Mouse (Mus musculus) midbrain, postnatal 0 days (tissue): ENCODE results near the gene Acta2. TPM values are rescaled to one million over a fixed set of nuclear protein-coding genes. Genes with fewer than 3 reads are reported as not detected.

ENCODE experiments used
- ATAC-seq: fragments of 200-750 bp; cut with Nextera tagmentation; 2 replicates; pipeline ENCODE4 v1.8.0; 2017; ENCODE audit warnings: moderate number of reproducible peaks, mild to moderate bottlenecking, moderate TSS enrichment, moderate library complexity; ENCODE audit not compliant: low FRiP score
- DNase-seq: peaks from one replicate; pipeline ENCODE4 v3.0.0-alpha.2; 2015; ENCODE audit warnings: low spot score
- H3K27ac ChIP-seq: fragments of 300-500 bp; sonication (generic); 2 replicates; pipeline ENCODE4 v1.5.1; 2014; ENCODE audit warnings: low read depth, mild to moderate bottlenecking, low read length, mixed read lengths
- H3K27me3 ChIP-seq: fragments of 300-500 bp; sonication (generic); 2 replicates; pipeline ENCODE4 v1.6.1; 2014; ENCODE audit warnings: low read length, control low read depth, mixed read lengths; ENCODE audit not compliant: insufficient read depth
- H3K36me3 ChIP-seq: fragments of 300-500 bp; sonication (generic); 2 replicates; pipeline ENCODE4 v1.6.1; 2014; ENCODE audit warnings: low read length, control low read depth, mixed read lengths; ENCODE audit not compliant: insufficient read depth
- H3K4me1 ChIP-seq: fragments of 300-500 bp; sonication (generic); 2 replicates; pipeline ENCODE4 v1.6.1; 2014; ENCODE audit warnings: mild to moderate bottlenecking, control low read depth, antibody characterized with exemption, low read length, mixed read lengths; ENCODE audit not compliant: insufficient read depth
- H3K4me2 ChIP-seq: fragments of 300-500 bp; sonication (generic); 2 replicates; pipeline ENCODE4 v1.6.1; 2014; ENCODE audit warnings: low read depth, mild to moderate bottlenecking, low read length, mixed read lengths; ENCODE audit not compliant: poor library complexity, severe bottlenecking
- H3K4me3 ChIP-seq: fragments of 300-500 bp; sonication (generic); 2 replicates; pipeline ENCODE4 v1.5.1; 2014; ENCODE audit warnings: low read depth, mild to moderate bottlenecking, low read length, moderate library complexity
- H3K9ac ChIP-seq: fragments of 300-500 bp; sonication (generic); replicated peaks from 2 replicates; pipeline ENCODE4 v1.6.1; 2014; ENCODE audit warnings: mild to moderate bottlenecking, low read length, moderate library complexity, mixed read lengths; ENCODE audit not compliant: poor library complexity, severe bottlenecking
- H3K9me3 ChIP-seq: fragments of 300-500 bp; sonication (generic); 2 replicates; pipeline ENCODE4 v1.6.1; 2016; ENCODE audit warnings: low read length, control low read depth
- CTCF ChIP-seq: IDR thresholded peaks from 2 replicates; pipeline ENCODE4 v1.5.1; 2016; ENCODE audit warnings: antibody characterized with exemption, mild to moderate bottlenecking
- WGBS: fragments of 180-500 bp; shearing (Covaris S2); extraction: QIAGEN DNeasy Blood & Tissue Kit; methylation state at CpG from one replicate; pipeline ENCODE4 v1.1.7; 2014; 5-methylcytosine and 5-hydroxymethylcytosine counted together
- polyA plus RNA-seq: library from polyadenylated mRNA; unstranded; fragments of >200 nt; fragmentation: Nextera tagmentation; extraction: Ambion mirVana; gene quantifications from 2 replicates; pipeline ENCODE4 v1.2.1, GENCODE M21; 2015
- total RNA-seq: library from RNA; depleted of rRNA; stranded (reverse); fragments of >200 nt; gene quantifications from 2 replicates; pipeline ENCODE4 v1.2.3, GENCODE M21; 2014

Gene Acta2
- total and polyA plus RNA-seq, 2 experiments from 2014 or later, result 3.7 to 9.6 TPM

GRCm38 (mm10) chr19:34241247-34241915 lies 14.0 kb downstream of the Acta2 start:
- no peak overlapping the region for H3K27ac ChIP-seq
- peak; percentile 20; the same call in 1 of the 2 replicates for ATAC-seq
- no peaks in the 10 kb centered on the region for H3K9me3 ChIP-seq
- H3K9ac ChIP-seq, result no peak overlapping the region
- 66% methylated on average over 15 of the region's 15 CpGs for WGBS
- H3K4me1 ChIP-seq, result no peaks in the 10 kb centered on the region
- peak; percentile 83 for TF ChIP-seq CTCF
- DNase-seq, result peak; percentile 64
- no peaks in the 10 kb centered on the region for H3K27me3 ChIP-seq
- peaks cover 15% of the 10 kb centered on the region for H3K36me3 ChIP-seq
- no peak overlapping the region for H3K4me2 ChIP-seq
- no peak overlapping the region for H3K4me3 ChIP-seq

- ATAC-seq (no peak), DNase-seq (no peak)
- Histone ChIP-seq H3K9me3 (no peaks in the 10 kb centered on the region), H3K27ac (no peak overlapping the region), H3K4me2 (no peak overlapping the region), H3K4me3 (no peak overlapping the region), H3K4me1 (no peaks in the 10 kb centered on the region), H3K27me3 (no peaks in the 10 kb centered on the region), H3K36me3 (peaks cover 15% of the 10 kb centered on the region), H3K9ac (no peak overlapping the region)
- 90% methylated on average over 5 of the region's 5 CpGs for WGBS
- no peak for TF ChIP-seq CTCF
These were observed 14.9 kb downstream of the Acta2 start for GRCm38 (mm10) chr19:34240273-34241039.

GRCm38 (mm10) chr19:34237746-34238145 lies 17.6 kb downstream of the Acta2 start:
- no peak for TF ChIP-seq CTCF
- Histone ChIP-seq H3K27ac (no peak overlapping the region), H3K9me3 (no peaks in the 10 kb centered on the region), H3K4me1 (no peaks in the 10 kb centered on the region), H3K4me3 (no peak overlapping the region), H3K27me3 (no peaks in the 10 kb centered on the region), H3K36me3 (peaks cover 22% of the 10 kb centered on the region), H3K4me2 (no peak overlapping the region), H3K9ac (no peak overlapping the region)
- 86% methylated on average over 2 of the region's 2 CpGs for WGBS
- DNase-seq, result no peak
- no peak for ATAC-seq

GRCm38 (mm10) chr19:34236049-34236448 lies 19.3 kb downstream of the Acta2 start:
- Histone ChIP-seq H3K4me1 (no peaks in the 10 kb centered on the region), H3K9me3 (no peaks in the 10 kb centered on the region), H3K27me3 (no peaks in the 10 kb centered on the region), H3K27ac (no peak overlapping the region), H3K9ac (no peak overlapping the region), H3K4me3 (no peak overlapping the region), H3K36me3 (peaks cover 22% of the 10 kb centered on the region; the same call in 1 of the 2 replicates), H3K4me2 (no peak overlapping the region)
- no peak for DNase-seq
- no peak for TF ChIP-seq CTCF
- 97% methylated on average over 3 of the region's 3 CpGs for WGBS
- no peak for ATAC-seq

- no peak overlapping the region for H3K4me2 ChIP-seq
- no peak overlapping the region for H3K9ac ChIP-seq
- H3K9me3 ChIP-seq, result no peaks in the 10 kb centered on the region
- no peak overlapping the region for H3K27ac ChIP-seq
- H3K27me3 ChIP-seq, result no peaks in the 10 kb centered on the region
- no peak overlapping the region for H3K4me3 ChIP-seq
- peaks cover 16% of the 10 kb centered on the region; the same call in 1 of the 2 replicates for H3K36me3 ChIP-seq
- H3K4me1 ChIP-seq, result no peaks in the 10 kb centered on the region
- DNase-seq (peak; percentile 36), ATAC-seq (no peak)
- WGBS, result 85% methylated on average over 14 of the region's 14 CpGs
- TF ChIP-seq CTCF, result no peak
These were observed 21.4 kb downstream of the Acta2 start for GRCm38 (mm10) chr19:34233944-34234343.

GRCm38 (mm10) chr19:34232326-34232725 lies 23.1 kb downstream of the Acta2 start:
- 51% methylated on average over 5 of the region's 5 CpGs for WGBS
- no peak for TF ChIP-seq CTCF
- Histone ChIP-seq H3K27ac (no peak overlapping the region), H3K9ac (no peak overlapping the region), H3K4me3 (no peak overlapping the region), H3K36me3 (peaks cover 10% of the 10 kb centered on the region; the same call in 1 of the 2 replicates), H3K9me3 (no peaks in the 10 kb centered on the region), H3K4me2 (no peak overlapping the region), H3K4me1 (no peaks in the 10 kb centered on the region), H3K27me3 (no peaks in the 10 kb centered on the region)
- ATAC-seq (no peak), DNase-seq (no peak)
